Mouse (Mus musculus) midbrain, embryonic 16.5 days (tissue): Measurements from ENCODE around the gene Clba1. TPM values are rescaled to one million over a fixed set of nuclear protein-coding genes. Genes with fewer than 3 reads are reported as not detected.
A peak's percentile ranks its signal among the peaks of the same experiment; 100 is the strongest.
"Not testable (repeated sequence)": the region's sequence is repeated elsewhere in the genome, so short reads cannot be mapped to it uniquely, and the experiment has no call there.

Experiments
- ATAC-seq: fragments of 200-750 bp; cut with Nextera tagmentation; 2 replicates; pipeline ENCODE4 v1.8.0; 2017; ENCODE audit warnings: moderate TSS enrichment
- H3K27ac ChIP-seq: fragments of 300-500 bp; sonication (generic); 2 replicates; pipeline ENCODE4 v1.5.1; 2014; ENCODE audit warnings: mild to moderate bottlenecking, low read length, mixed read lengths
- H3K27me3 ChIP-seq: fragments of 300-500 bp; sonication (generic); 2 replicates; pipeline ENCODE4 v1.6.1; 2014; ENCODE audit warnings: low read depth, low read length, mixed read lengths; ENCODE audit not compliant: control insufficient read depth, insufficient read depth
- H3K36me3 ChIP-seq: fragments of 300-500 bp; sonication (generic); 2 replicates; pipeline ENCODE4 v1.6.1; 2014; ENCODE audit warnings: mild to moderate bottlenecking, low read length, moderate library complexity, mixed read lengths; ENCODE audit not compliant: control insufficient read depth, insufficient read depth
- H3K4me1 ChIP-seq: fragments of 300-500 bp; sonication (generic); 2 replicates; pipeline ENCODE4 v1.6.1; 2014; ENCODE audit warnings: mild to moderate bottlenecking, low read length, mixed read lengths; ENCODE audit not compliant: control insufficient read depth, insufficient read depth
- H3K4me2 ChIP-seq: fragments of 300-500 bp; sonication (generic); 2 replicates; pipeline ENCODE4 v1.6.1; 2014; ENCODE audit warnings: mild to moderate bottlenecking, low read length, mixed read lengths
- H3K4me3 ChIP-seq: fragments of 300-500 bp; sonication (generic); 2 replicates; pipeline ENCODE4 v1.5.1; 2014; ENCODE audit warnings: low read depth, mild to moderate bottlenecking, low read length, moderate library complexity, mixed read lengths
- H3K9ac ChIP-seq: fragments of 300-500 bp; sonication (generic); 2 replicates; pipeline ENCODE4 v1.6.1; 2014; ENCODE audit warnings: low read depth, low read length, mixed read lengths
- H3K9me3 ChIP-seq: fragments of 300-500 bp; sonication (generic); replicated peaks from 2 replicates; pipeline ENCODE4 v1.6.1; 2014; ENCODE audit warnings: mild to moderate bottlenecking, low read length, mixed read lengths; ENCODE audit not compliant: control insufficient read depth, poor library complexity, severe bottlenecking
- WGBS: fragments of 180-500 bp; shearing (Covaris S2); extraction: QIAGEN DNeasy Blood & Tissue Kit; methylation state at CpG from one replicate; pipeline ENCODE4 v1.1.7; 2014; 5-methylcytosine and 5-hydroxymethylcytosine counted together
- polyA plus RNA-seq: library from polyadenylated mRNA; unstranded; fragments of >200 nt; fragmentation: Nextera tagmentation; extraction: Ambion mirVana; gene quantifications from 2 replicates; pipeline ENCODE4 v1.2.1, GENCODE M21; 2015

Clba1 gene
- polyA plus RNA-seq, 1 experiment from 2014 or later = 25.2 TPM

DNA sequence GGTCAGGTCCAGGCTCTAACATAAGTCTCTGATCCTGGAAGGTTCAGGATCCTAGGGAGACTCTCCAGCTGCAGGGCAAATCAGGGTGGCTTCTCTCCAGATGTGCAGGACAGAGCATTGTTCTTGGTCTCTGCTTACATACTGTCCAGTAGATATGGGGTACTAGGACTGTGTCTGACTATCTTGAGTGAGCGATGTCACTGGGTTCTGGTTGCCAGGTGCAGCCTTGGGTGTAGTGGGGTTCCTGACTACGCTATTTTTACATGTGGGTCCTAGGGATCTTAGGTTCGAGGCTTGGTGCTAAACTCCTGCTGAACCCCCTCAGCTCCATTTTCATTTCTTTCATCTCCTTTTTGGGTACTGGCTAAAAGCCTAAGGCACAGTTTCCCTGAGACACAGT lies 21.8 kb downstream of the Clba1 start:
- Histone ChIP-seq H3K9ac (peak overlapping the region; percentile 76), H3K4me3 (peak overlapping the region; percentile 89), H3K9me3 (no peaks in the 10 kb centered on the region), H3K27ac (no peak overlapping the region), H3K36me3 (0 out of 2 replicates have a peak, but pooled peaks cover 2% of the 10 kb centered on the region), H3K4me1 (peaks cover 40% of the 10 kb centered on the region), H3K27me3 (no peaks in the 10 kb centered on the region), H3K4me2 (peak overlapping the region; percentile 73)
- 91% methylated on average over 3 of the region's 3 CpGs for WGBS
- ATAC-seq = no peak

DNA sequence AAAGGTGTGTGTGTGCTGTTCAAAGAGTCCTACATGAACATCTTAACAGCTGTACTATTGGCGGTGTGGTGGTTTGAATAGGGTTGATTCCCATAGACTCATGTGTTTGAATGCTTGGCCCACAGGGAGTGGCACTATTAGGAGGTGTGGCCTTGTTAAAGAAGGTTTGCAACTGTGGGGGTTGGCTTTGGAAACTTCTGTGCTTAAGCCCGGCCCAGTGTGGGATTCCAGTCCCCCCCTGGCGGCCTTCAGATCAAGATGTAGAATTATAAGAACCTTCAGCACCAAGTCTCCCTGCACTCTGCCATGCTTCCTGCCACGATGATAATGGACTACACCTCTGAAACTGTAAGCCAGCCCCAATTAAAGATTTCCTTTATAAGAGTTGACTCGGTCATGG lies 23.7 kb downstream of the Clba1 start:
- 94% methylated on average over 5 of the region's 5 CpGs for WGBS

GRCm38 (mm10) chr12:112833527-112833926 lies 24.8 kb downstream of the Clba1 start:
- peaks cover 11% of the 10 kb centered on the region for H3K4me1 ChIP-seq
- no peak overlapping the region for H3K4me2 ChIP-seq
- no peak overlapping the region for H3K9ac ChIP-seq
- no peak overlapping the region for H3K27ac ChIP-seq
- no peak overlapping the region for H3K4me3 ChIP-seq
- 93% methylated on average over 6 of the region's 6 CpGs for WGBS
- H3K36me3 ChIP-seq = no peaks in the 10 kb centered on the region
- no peaks in the 10 kb centered on the region for H3K9me3 ChIP-seq
- no peak for ATAC-seq
- no peaks in the 10 kb centered on the region for H3K27me3 ChIP-seq

More for the DNA sequence above, 23.7 kb downstream of the Clba1 start:
- no peaks in the 10 kb centered on the region for H3K9me3 ChIP-seq
- no peak overlapping the region for H3K4me3 ChIP-seq
- H3K4me1 ChIP-seq = peaks cover 22% of the 10 kb centered on the region
- H3K36me3 ChIP-seq = no peaks in the 10 kb centered on the region
- H3K4me2 ChIP-seq = no peak overlapping the region
- no peak overlapping the region for H3K27ac ChIP-seq
- no peak overlapping the region for H3K9ac ChIP-seq
- ATAC-seq = no peak
- H3K27me3 ChIP-seq = no peaks in the 10 kb centered on the region

- Histone ChIP-seq H3K9me3 (0 out of 2 replicates have a peak, but pooled peaks cover 3% of the 10 kb centered on the region), H3K27me3 (no peaks in the 10 kb centered on the region), H3K9ac (no peak overlapping the region), H3K36me3 (no peaks in the 10 kb centered on the region), H3K4me3 (no peak overlapping the region), H3K4me1 (peaks cover 11% of the 10 kb centered on the region), H3K27ac (no peak overlapping the region), H3K4me2 (no peak overlapping the region)
- ATAC-seq = no peak
- WGBS = 78% methylated on average over 2 of the region's 2 CpGs
Observed at GRCm38 (mm10) chr12:112835046-112835445, 26.3 kb downstream of the Clba1 start.

GRCm38 (mm10) chr12:112840209-112841086 lies 31.7 kb downstream of the Clba1 start:
- 0 out of 2 replicates have a peak, but pooled peaks cover 3% of the 10 kb centered on the region for H3K9me3 ChIP-seq
- H3K4me3 ChIP-seq = no peak overlapping the region
- H3K36me3 ChIP-seq = no peaks in the 10 kb centered on the region
- no peaks in the 10 kb centered on the region for H3K4me1 ChIP-seq
- H3K27ac ChIP-seq = no peak overlapping the region
- no peak overlapping the region for H3K4me2 ChIP-seq
- 82% methylated on average over 25 of the region's 25 CpGs for WGBS
- no peak overlapping the region for H3K9ac ChIP-seq
- no peak for ATAC-seq
- H3K27me3 ChIP-seq = no peaks in the 10 kb centered on the region

DNA sequence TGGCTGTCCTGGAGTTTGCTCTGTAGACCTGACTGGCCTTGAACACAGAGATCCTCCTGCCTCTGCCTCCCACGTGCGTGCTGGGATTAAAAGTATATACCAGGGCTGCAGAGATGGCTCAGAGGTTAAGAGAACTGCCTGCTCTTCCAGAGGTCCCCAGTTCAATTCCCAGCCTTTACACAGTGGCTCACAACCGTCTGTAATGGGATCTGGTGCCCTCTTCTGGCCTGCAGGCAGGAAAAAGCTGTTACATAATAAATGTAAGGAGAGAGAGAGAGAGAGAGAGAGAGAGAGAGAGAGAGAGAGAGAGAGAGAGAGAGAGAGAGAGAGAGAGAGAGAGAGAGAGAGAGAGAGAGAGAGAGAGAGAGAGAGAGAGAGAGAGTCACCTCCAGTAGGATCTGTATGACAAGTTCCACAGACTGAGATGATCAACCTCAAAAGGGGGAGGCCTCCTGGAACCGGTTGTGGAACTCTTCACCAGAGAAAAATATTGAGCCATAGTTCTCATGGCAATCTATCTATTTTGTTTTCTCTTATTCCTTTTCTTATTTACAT lies 32.7 kb downstream of the Clba1 start:
- not testable (repeated sequence) for H3K4me2 ChIP-seq, H3K27ac ChIP-seq, ATAC-seq, H3K27me3 ChIP-seq, H3K36me3 ChIP-seq, H3K4me3 ChIP-seq, H3K9ac ChIP-seq, H3K9me3 ChIP-seq, H3K4me1 ChIP-seq
- 69% methylated on average over 4 of the region's 4 CpGs for WGBS

DNA sequence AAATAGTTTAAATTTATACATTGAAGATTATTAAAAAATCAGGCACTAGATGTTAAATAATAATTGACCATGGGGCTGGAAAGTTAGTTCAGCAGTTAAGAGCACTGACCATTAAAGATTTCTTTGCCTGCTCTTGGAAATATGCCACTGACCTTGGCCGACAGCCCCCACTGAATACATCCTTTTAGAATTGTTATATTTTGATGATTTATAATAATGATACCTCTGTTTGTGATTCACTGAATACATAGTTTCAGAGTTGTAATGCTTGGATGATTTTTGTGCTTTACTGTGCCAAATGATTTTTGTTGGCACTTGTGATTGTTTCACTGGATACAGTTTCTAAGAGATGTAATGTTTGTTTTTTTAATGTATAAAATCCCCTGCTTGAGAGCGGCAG lies 33.4 kb downstream of the Clba1 start:
- not testable (repeated sequence) for H3K9ac ChIP-seq, ATAC-seq, H3K9me3 ChIP-seq, H3K27ac ChIP-seq, H3K27me3 ChIP-seq, H3K4me2 ChIP-seq, H3K36me3 ChIP-seq, H3K4me3 ChIP-seq, H3K4me1 ChIP-seq
- 90% methylated on average over 2 of the region's 2 CpGs for WGBS

GRCm38 (mm10) chr12:112843803-112844202 lies 35.1 kb downstream of the Clba1 start:
- H3K9me3 ChIP-seq = 0 out of 2 replicates have a peak, but pooled peaks cover 3% of the 10 kb centered on the region
- no peak overlapping the region for H3K4me3 ChIP-seq
- H3K36me3 ChIP-seq = no peaks in the 10 kb centered on the region
- H3K4me2 ChIP-seq = no peak overlapping the region
- H3K4me1 ChIP-seq = no peaks in the 10 kb centered on the region
- H3K9ac ChIP-seq = no peak overlapping the region
- 23% methylated on average over 3 of the region's 3 CpGs for WGBS
- ATAC-seq = no peak
- no peak overlapping the region for H3K27ac ChIP-seq
- H3K27me3 ChIP-seq = no peaks in the 10 kb centered on the region

- Histone ChIP-seq H3K4me2 (no peak overlapping the region), H3K4me1 (no peaks in the 10 kb centered on the region), H3K9me3 (no peaks in the 10 kb centered on the region), H3K27me3 (no peaks in the 10 kb centered on the region), H3K27ac (no peak overlapping the region), H3K36me3 (no peaks in the 10 kb centered on the region), H3K9ac (no peak overlapping the region), H3K4me3 (no peak overlapping the region)
- WGBS = 94% methylated on average over 2 of the region's 2 CpGs
- no peak for ATAC-seq
Observed at GRCm38 (mm10) chr12:112847880-112848279, 39.1 kb downstream of the Clba1 start.
